Mouse (Mus musculus): Measurements from ENCODE around the gene Olfr933. TPM values are rescaled to one million over a fixed set of nuclear protein-coding genes. Genes with fewer than 3 reads are reported as not detected.

Gene Olfr933
- polyA plus RNA-seq (2016; fragmentation: Nextera tagmentation; extraction: Ambion mirVana): not detected in 2 replicates

GRCm38 (mm10) chr9:38972013-38972412, at the start of gene Olfr933:
Olfr933 (plus strand) TSS chr9:38972313.
- H3K4me1 ChIP-seq: no peaks in the 10 kb centered on the region
- no peak within 1 kb of the TSS for H3K4me2 ChIP-seq
- H3K9ac ChIP-seq: no peak within 1 kb of the TSS
- H3K27me3 ChIP-seq (replicated peaks): no peaks in the 10 kb centered on the region
- H3K27ac ChIP-seq: no peak within 1 kb of the TSS
- ATAC-seq: no peak
- WGBS (ENCODE audit: insufficient replicate concordance): 66% methylated on average over 4 of the region's 4 CpGs
- no peak within 1 kb of the TSS for H3K4me3 ChIP-seq
- H3K36me3 ChIP-seq: no peaks in the 10 kb centered on the region
- H3K9me3 ChIP-seq (replicated peaks): 0 out of 2 replicates have a peak, but pooled peaks cover 4% of the 10 kb centered on the region

- Histone ChIP-seq H3K4me2 (no peak within 1 kb of the TSS), H3K4me3 (no peak within 1 kb of the TSS), H3K4me1 (no peaks in the 10 kb centered on the region), H3K27ac (no peak within 1 kb of the TSS), H3K27me3 (replicated peaks) (no peaks in the 10 kb centered on the region), H3K9ac (no peak within 1 kb of the TSS), H3K36me3 (no peaks in the 10 kb centered on the region), H3K9me3 (replicated peaks) (no peaks in the 10 kb centered on the region)
- no peak for ATAC-seq
Observed at GRCm38 (mm10) chr9:38929509-38929908, 42.6 kb upstream of the Olfr933 start, which contains the start of gene Olfr930. Olfr930 (plus strand) TSS chr9:38929809.

GRCm38 (mm10) chr9:38953401-38954123, 18.6 kb upstream of the Olfr933 start:
- no peaks in the 10 kb centered on the region for H3K4me1 ChIP-seq
- no peak overlapping the region for H3K4me2 ChIP-seq
- no peaks in the 10 kb centered on the region for H3K36me3 ChIP-seq
- H3K4me3 ChIP-seq: no peak overlapping the region
- H3K27me3 ChIP-seq (replicated peaks): no peaks in the 10 kb centered on the region
- H3K9ac ChIP-seq: no peak overlapping the region
- H3K9me3 ChIP-seq (replicated peaks): no peaks in the 10 kb centered on the region
- ATAC-seq: no peak
- no peak overlapping the region for H3K27ac ChIP-seq
- WGBS (ENCODE audit: insufficient replicate concordance): 58% methylated on average over 7 of the region's 7 CpGs

GRCm38 (mm10) chr9:38954124-38954416, 18.0 kb upstream of the Olfr933 start:
- ATAC-seq: no peak
- H3K9me3 ChIP-seq (replicated peaks): no peaks in the 10 kb centered on the region
- no peaks in the 10 kb centered on the region for H3K27me3 ChIP-seq (replicated peaks)
- H3K4me2 ChIP-seq: no peak overlapping the region
- H3K36me3 ChIP-seq: no peaks in the 10 kb centered on the region
- 59% methylated on average over 4 of the region's 4 CpGs for WGBS (ENCODE audit: insufficient replicate concordance)
- no peaks in the 10 kb centered on the region for H3K4me1 ChIP-seq
- H3K9ac ChIP-seq: no peak overlapping the region
- H3K4me3 ChIP-seq: no peak overlapping the region
- H3K27ac ChIP-seq: no peak overlapping the region

DNA sequence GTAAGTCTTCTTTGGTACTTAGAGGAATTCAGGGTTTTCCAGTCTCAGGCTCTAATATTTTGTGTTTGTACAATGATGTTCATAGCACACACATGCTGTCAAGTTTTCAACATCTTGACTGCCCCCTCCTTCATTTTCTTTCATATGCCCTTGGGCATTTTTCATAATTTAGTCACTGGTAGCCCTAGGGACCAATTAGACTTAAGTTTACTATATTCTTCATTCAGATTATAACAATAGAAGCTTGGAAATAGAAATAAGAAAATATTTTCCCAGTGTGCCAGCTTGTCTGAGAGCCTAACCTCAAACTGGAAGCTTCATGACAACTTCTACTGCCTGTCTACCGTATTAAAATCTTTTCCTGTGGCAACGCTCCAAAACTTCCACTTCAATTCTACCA, 16.1 kb downstream of the Olfr933 start, which contains the start of gene Olfr934:
TSS of gene Olfr934 (minus strand) at position 101 of the 400 bp plus-strand sequence.
- ATAC-seq: no peak
- no peak within 1 kb of the TSS for H3K4me3 ChIP-seq
- no peaks in the 10 kb centered on the region for H3K36me3 ChIP-seq
- no peaks in the 10 kb centered on the region for H3K4me1 ChIP-seq
- no peaks in the 10 kb centered on the region for H3K27me3 ChIP-seq (replicated peaks)
- no peak within 1 kb of the TSS for H3K4me2 ChIP-seq
- no peak within 1 kb of the TSS for H3K27ac ChIP-seq
- no peak within 1 kb of the TSS for H3K9ac ChIP-seq
- H3K9me3 ChIP-seq (replicated peaks): no peaks in the 10 kb centered on the region
- 71% methylated on average over 2 of the region's 2 CpGs for WGBS (ENCODE audit: insufficient replicate concordance)

- Histone ChIP-seq H3K27me3 (replicated peaks) (no peaks in the 10 kb centered on the region), H3K9me3 (replicated peaks) (no peaks in the 10 kb centered on the region), H3K27ac (no peak within 1 kb of the TSS), H3K4me3 (no peak within 1 kb of the TSS), H3K4me1 (no peaks in the 10 kb centered on the region), H3K4me2 (no peak within 1 kb of the TSS), H3K36me3 (no peaks in the 10 kb centered on the region), H3K9ac (no peak within 1 kb of the TSS)
- WGBS (ENCODE audit: insufficient replicate concordance): 47% methylated on average over 2 of the region's 2 CpGs
- no peak for ATAC-seq
Observed at GRCm38 (mm10) chr9:38999583-38999982, 27.5 kb downstream of the Olfr933 start, which contains the start of gene Olfr935. Olfr935 (minus strand) TSS chr9:38999683.

- Histone ChIP-seq H3K9ac (no peak within 1 kb of the TSS), H3K4me2 (no peak within 1 kb of the TSS), H3K9me3 (replicated peaks) (no peaks in the 10 kb centered on the region), H3K4me3 (no peak within 1 kb of the TSS), H3K27me3 (replicated peaks) (no peaks in the 10 kb centered on the region), H3K27ac (no peak within 1 kb of the TSS), H3K4me1 (no peaks in the 10 kb centered on the region), H3K36me3 (no peaks in the 10 kb centered on the region)
- ATAC-seq: no peak
- 57% methylated on average over 1 of the region's 1 CpGs for WGBS (ENCODE audit: insufficient replicate concordance)
Observed at GRCm38 (mm10) chr9:39023277-39023676, 51.2 kb downstream of the Olfr933 start, which contains the start of gene Olfr146. Olfr146 (minus strand) TSS chr9:39023377.

Other genes with a start within 250 kb of the Olfr933 start
- not detected in 2 replicates for gene Olfr920, start 220.0 kb upstream of the Olfr933 start, polyA plus RNA-seq (2016; fragmentation: Nextera tagmentation; extraction: Ambion mirVana)
- not detected in 2 replicates for gene Olfr921, start 199.2 kb upstream of the Olfr933 start, polyA plus RNA-seq (2016; fragmentation: Nextera tagmentation; extraction: Ambion mirVana)
- not detected in 2 replicates for gene Olfr922, start 157.7 kb upstream of the Olfr933 start, polyA plus RNA-seq (2016; fragmentation: Nextera tagmentation; extraction: Ambion mirVana)
- gene Olfr923, start 145.8 kb upstream of the Olfr933 start, polyA plus RNA-seq (2016; fragmentation: Nextera tagmentation; extraction: Ambion mirVana): not detected in 2 replicates
- gene Olfr924, start 127.9 kb upstream of the Olfr933 start, polyA plus RNA-seq (2016; fragmentation: Nextera tagmentation; extraction: Ambion mirVana): not detected in 2 replicates
- not detected in 2 replicates for gene Olfr26, start 117.3 kb upstream of the Olfr933 start, polyA plus RNA-seq (2016; fragmentation: Nextera tagmentation; extraction: Ambion mirVana)
- not detected in 2 replicates for gene Olfr926, start 95.2 kb upstream of the Olfr933 start, polyA plus RNA-seq (2016; fragmentation: Nextera tagmentation; extraction: Ambion mirVana)
- not detected in 2 replicates for gene Olfr930, start 42.5 kb upstream of the Olfr933 start, polyA plus RNA-seq (2016; fragmentation: Nextera tagmentation; extraction: Ambion mirVana)
- not detected in 2 replicates for gene Olfr934, start 16.0 kb downstream of the Olfr933 start, polyA plus RNA-seq (2016; fragmentation: Nextera tagmentation; extraction: Ambion mirVana)
- gene Olfr935, start 27.4 kb downstream of the Olfr933 start, polyA plus RNA-seq (2016; fragmentation: Nextera tagmentation; extraction: Ambion mirVana): not detected in 2 replicates
- not detected in 2 replicates for gene Olfr146, start 51.1 kb downstream of the Olfr933 start, polyA plus RNA-seq (2016; fragmentation: Nextera tagmentation; extraction: Ambion mirVana)
- not detected in 2 replicates for gene Olfr937, start 92.6 kb downstream of the Olfr933 start, polyA plus RNA-seq (2016; fragmentation: Nextera tagmentation; extraction: Ambion mirVana)
- gene Olfr938, start 106.6 kb downstream of the Olfr933 start, polyA plus RNA-seq (2016; fragmentation: Nextera tagmentation; extraction: Ambion mirVana): not detected in 2 replicates
- gene Olfr27, start 155.8 kb downstream of the Olfr933 start, polyA plus RNA-seq (2016; fragmentation: Nextera tagmentation; extraction: Ambion mirVana): not detected in 2 replicates
- gene Olfr943, start 194.0 kb downstream of the Olfr933 start, polyA plus RNA-seq (2016; fragmentation: Nextera tagmentation; extraction: Ambion mirVana): not detected in 2 replicates
- gene Olfr944, start 229.6 kb downstream of the Olfr933 start, polyA plus RNA-seq (2016; fragmentation: Nextera tagmentation; extraction: Ambion mirVana): not detected in 2 replicates

Data from liver, embryonic 12.5 days (tissue).